Mouse (Mus musculus) heart, postnatal 0 days (tissue): ENCODE results near the gene Dusp16.

Source experiments
- CTCF ChIP-seq: IDR thresholded peaks from 2 replicates; pipeline ENCODE4 v1.5.1; 2016; ENCODE audit warnings: antibody characterized with exemption, control low read depth, low read depth
- EP300 ChIP-seq: IDR thresholded peaks from 2 replicates; pipeline ENCODE4 v1.6.1; 2016; ENCODE audit warnings: antibody characterized with exemption, low read depth

DNA sequence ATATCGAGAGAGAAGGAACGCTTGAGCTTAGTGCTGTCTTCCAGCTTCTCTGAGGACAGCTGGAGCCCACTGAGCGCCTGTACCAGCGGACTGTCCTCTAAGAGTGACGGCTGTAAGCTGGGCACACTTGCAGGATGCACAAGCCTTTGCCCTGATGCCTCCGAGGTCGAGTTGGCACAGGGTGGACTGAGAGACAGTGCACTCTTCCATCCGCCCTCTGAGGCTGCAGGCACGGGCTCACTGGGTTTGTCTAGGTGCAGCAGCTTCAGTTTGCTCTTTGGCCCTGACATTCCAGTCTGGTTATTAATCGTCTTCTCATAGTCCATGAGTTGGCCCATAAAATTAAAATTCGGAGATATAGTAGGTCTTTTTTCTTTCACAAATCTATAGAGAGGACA is 73.8 kb downstream of the Dusp16 start:
- TF ChIP-seq CTCF, result no peak
- TF ChIP-seq EP300, result no peak
